ENCODE assay signal across 23 mouse cellular contexts in the genomic region with DNA sequence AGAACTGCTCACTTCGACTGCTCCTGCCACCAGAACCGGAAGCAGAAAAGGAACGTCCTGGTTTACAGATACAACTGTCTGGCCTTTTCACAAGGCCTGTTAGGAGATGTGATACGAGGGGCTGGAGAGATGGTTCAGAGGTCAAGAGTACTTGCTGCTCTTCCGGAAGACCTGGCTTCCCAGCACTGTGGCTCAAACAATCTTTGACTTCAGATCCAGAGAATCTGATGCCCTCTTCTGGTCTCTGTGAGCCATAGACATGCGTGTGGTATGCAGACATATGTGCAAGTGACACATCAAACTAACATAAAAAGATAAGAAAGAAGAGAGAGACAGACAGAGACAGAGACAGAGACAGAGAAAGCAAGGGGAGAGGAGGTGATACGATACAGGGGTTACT. TPM values are rescaled to one million over a fixed set of nuclear protein-coding genes. Genes with fewer than 3 reads are reported as not detected.
DNase-seq lines count a peak whose midpoint lies in the region; ATAC-seq and TF ChIP-seq lines count a peak whose summit lies in the region.
"Had no signal": no experiment of that assay in that cellular context is flagged by ENCODE, and none has a peak within 500 bp of the region (broad histone marks: within the 10 kb centered on the region; RNA-seq: fewer than 3 reads in every experiment).

No protein-coding gene starts in this region.

- WGBS in kidney, postnatal 0 days = 75% methylated on average over 7 of the region's 7 CpGs
- WGBS in intestine, embryonic 15.5 days = 55% methylated on average over 7 of the region's 7 CpGs
- 67% methylated on average over 7 of the region's 7 CpGs for WGBS in liver, embryonic 15.5 days (ENCODE audit: insufficient replicate concordance)
- 65% methylated on average over 7 of the region's 7 CpGs for WGBS in stomach, embryonic 16.5 days

- H3K27me3 ChIP-seq in kidney, postnatal 0 days (ENCODE audit: insufficient read depth, low read length) = no peaks in the 10 kb centered on the region
- no peaks in the 10 kb centered on the region for H3K27me3 ChIP-seq in intestine, embryonic 15.5 days (replicated peaks)
- 0 out of 2 replicates have a peak, but pooled peaks cover 3% of the 10 kb centered on the region for H3K27me3 ChIP-seq in liver, embryonic 15.5 days
- no peaks in the 10 kb centered on the region for H3K27me3 ChIP-seq in stomach, embryonic 16.5 days (ENCODE audit: control insufficient read depth, insufficient read depth, low read length)
- H3K27me3 ChIP-seq: heart, embryonic 15.5 days had no signal

- H3K9me3 ChIP-seq in kidney, postnatal 0 days (replicated peaks; ENCODE audit: low read length) = no peaks in the 10 kb centered on the region
- H3K9me3 ChIP-seq in intestine, embryonic 15.5 days = no peaks in the 10 kb centered on the region
- H3K9me3 ChIP-seq in liver, embryonic 15.5 days (replicated peaks) = no peaks in the 10 kb centered on the region
- H3K9me3 ChIP-seq in stomach, embryonic 16.5 days (replicated peaks; ENCODE audit: control insufficient read depth, low read length) = no peaks in the 10 kb centered on the region
- H3K9me3 ChIP-seq: embryonic facial prominence, embryonic 10.5 days; heart, embryonic 15.5 days; hindbrain, embryonic 13.5 days had no signal

- no peak overlapping the region for H3K9ac ChIP-seq in kidney, postnatal 0 days (ENCODE audit: low read depth, low read length)
- no peak overlapping the region for H3K9ac ChIP-seq in intestine, embryonic 15.5 days
- H3K9ac ChIP-seq in liver, embryonic 15.5 days = no peak overlapping the region
- H3K9ac ChIP-seq in stomach, embryonic 16.5 days (ENCODE audit: low read length) = no peak overlapping the region
- H3K9ac ChIP-seq: heart, embryonic 15.5 days; hindbrain, embryonic 13.5 days had no signal

- no peaks in the 10 kb centered on the region for H3K36me3 ChIP-seq in kidney, postnatal 0 days (ENCODE audit: insufficient read depth, low read length)
- no peaks in the 10 kb centered on the region for H3K36me3 ChIP-seq in intestine, embryonic 15.5 days
- H3K36me3 ChIP-seq in liver, embryonic 15.5 days (replicated peaks) = no peaks in the 10 kb centered on the region
- H3K36me3 ChIP-seq in stomach, embryonic 16.5 days (ENCODE audit: control insufficient read depth, insufficient read depth, low read length) = no peaks in the 10 kb centered on the region
- H3K36me3 ChIP-seq: embryonic facial prominence, embryonic 10.5 days; heart, embryonic 15.5 days; hindbrain, embryonic 13.5 days had no signal

- H3K4me3 ChIP-seq in kidney, postnatal 0 days (replicated peaks; ENCODE audit: low read depth, low read length) = no peak overlapping the region
- no peak overlapping the region for H3K4me3 ChIP-seq in intestine, embryonic 15.5 days (replicated peaks)
- H3K4me3 ChIP-seq in liver, embryonic 15.5 days (replicated peaks) = no peak overlapping the region
- H3K4me3 ChIP-seq in stomach, embryonic 16.5 days (replicated peaks; ENCODE audit: low read length) = no peak overlapping the region
- H3K4me3 ChIP-seq: embryonic facial prominence, embryonic 10.5 days; heart, embryonic 15.5 days; hindbrain, embryonic 13.5 days; left cerebral cortex, adult 2 months had no signal

- ATAC-seq in kidney, postnatal 0 days (replicated peaks; ENCODE audit: low FRiP score, low read depth) = no peak
- ATAC-seq in intestine, embryonic 15.5 days = peak; percentile 56
- ATAC-seq in liver, embryonic 15.5 days (ENCODE audit: insufficient read depth) = no peak
- ATAC-seq in stomach, embryonic 16.5 days (ENCODE audit: insufficient read depth, low FRiP score) = no peak
- ATAC-seq: CD4-positive, CD25-positive, alpha-beta regulatory T cell, adult 4 months; midbrain, embryonic 16.5 days had no signal

- H3K27ac ChIP-seq in kidney, postnatal 0 days = no peak overlapping the region
- peak overlapping the region; percentile 55; the same call in 1 of the 2 replicates for H3K27ac ChIP-seq in intestine, embryonic 15.5 days
- peak overlapping the region; percentile 29; the same call in 1 of the 2 replicates for H3K27ac ChIP-seq in liver, embryonic 15.5 days (replicated peaks)
- H3K27ac ChIP-seq in stomach, embryonic 16.5 days (ENCODE audit: low read length) = 0 out of 2 replicates have a peak overlapping the region, but pooled peaks have one; percentile 18
- H3K27ac ChIP-seq: embryonic facial prominence, embryonic 10.5 days; heart, embryonic 15.5 days; hindbrain, embryonic 13.5 days; left cerebral cortex, adult 2 months; macrophage had no signal

- peak; percentile 28; the same call in 1 of the 2 replicates for TF ChIP-seq CTCF in kidney, postnatal 0 days (IDR thresholded peaks at IDR 0.05; ENCODE audit: low read depth)

- H3K4me2 ChIP-seq in kidney, postnatal 0 days (ENCODE audit: low read length) = no peak overlapping the region
- peak overlapping the region; percentile 43; the same call in 1 of the 2 replicates for H3K4me2 ChIP-seq in intestine, embryonic 15.5 days (replicated peaks)
- H3K4me2 ChIP-seq in liver, embryonic 15.5 days = peak overlapping the region; percentile 36
- H3K4me2 ChIP-seq in stomach, embryonic 16.5 days (ENCODE audit: low read depth, low read length) = peak overlapping the region; percentile 25
- H3K4me2 ChIP-seq: heart, embryonic 15.5 days; hindbrain, embryonic 13.5 days had no signal

- no peaks in the 10 kb centered on the region for H3K4me1 ChIP-seq in kidney, postnatal 0 days (replicated peaks; ENCODE audit: insufficient read depth, low read length)
- H3K4me1 ChIP-seq in intestine, embryonic 15.5 days (replicated peaks) = no peaks in the 10 kb centered on the region
- no peaks in the 10 kb centered on the region; the same call in 1 of the 2 replicates for H3K4me1 ChIP-seq in liver, embryonic 15.5 days (replicated peaks)
- H3K4me1 ChIP-seq in stomach, embryonic 16.5 days (ENCODE audit: control insufficient read depth, insufficient read depth, low read length) = no peaks in the 10 kb centered on the region
- H3K4me1 ChIP-seq: embryonic facial prominence, embryonic 10.5 days; heart, embryonic 15.5 days had no signal

- no peak for DNase-seq in kidney, postnatal 0 days (ENCODE audit: low spot score)
- DNase-seq in kidney, postnatal 25 days = no peak
- DNase-seq in natural killer cell, adult 2 months (ENCODE audit: low spot score in 2 of 2) = no peak
- no peak for DNase-seq in urinary bladder, postnatal 10 days (ENCODE audit: low spot score)
- DNase-seq: adrenal gland, postnatal 36 days; cerebellum, adult 11-12 months; cerebellum, postnatal 10 days; heart, postnatal 36 days; kidney, adult 8-10 months; kidney, postnatal 14 days; spleen, adult 18-20 months; thymus, adult 18-20 months; thymus, postnatal 36 days had no signal

RNA-seq across cellular contexts. Expression of a gene that starts 13.2 kb away (rescaled TPM):
- polyA plus RNA-seq in kidney, postnatal 0 days (2015; fragmentation: Nextera tagmentation; extraction: Ambion mirVana) = 0.20 and 0.31 TPM in 2 replicates
- 0.65 and 1.4 TPM in 2 replicates for polyA plus RNA-seq in intestine, embryonic 15.5 days (2015; fragmentation: Nextera tagmentation; extraction: Ambion mirVana)
- 4.9 and 6.0 TPM in 2 replicates for polyA plus RNA-seq in liver, embryonic 15.5 days (2015; fragmentation: Nextera tagmentation; extraction: Ambion mirVana)
- polyA plus RNA-seq in stomach, embryonic 16.5 days (2015; fragmentation: Nextera tagmentation; extraction: Ambion mirVana) = 1.6 and 2.3 TPM in 2 replicates
- polyA plus RNA-seq: macrophage had no signal

RNA-seq across cellular contexts. Expression of a gene that starts 16.7 kb away (rescaled TPM):
- polyA plus RNA-seq in kidney, postnatal 0 days (2015; fragmentation: Nextera tagmentation; extraction: Ambion mirVana) = 21.0 and 21.6 TPM in 2 replicates
- polyA plus RNA-seq in intestine, embryonic 15.5 days (2015; fragmentation: Nextera tagmentation; extraction: Ambion mirVana) = 26.0 and 26.4 TPM in 2 replicates
- 14.9 and 15.0 TPM in 2 replicates for polyA plus RNA-seq in liver, embryonic 15.5 days (2015; fragmentation: Nextera tagmentation; extraction: Ambion mirVana)
- polyA plus RNA-seq in stomach, embryonic 16.5 days (2015; fragmentation: Nextera tagmentation; extraction: Ambion mirVana) = 17.3 and 20.8 TPM in 2 replicates

RNA-seq across cellular contexts. Expression of a gene that starts 17.6 kb away (rescaled TPM):
- 22.8 and 23.3 TPM in 2 replicates for polyA plus RNA-seq in kidney, postnatal 0 days (2015; fragmentation: Nextera tagmentation; extraction: Ambion mirVana)
- polyA plus RNA-seq in intestine, embryonic 15.5 days (2015; fragmentation: Nextera tagmentation; extraction: Ambion mirVana) = 40.8 and 45.7 TPM in 2 replicates
- polyA plus RNA-seq in liver, embryonic 15.5 days (2015; fragmentation: Nextera tagmentation; extraction: Ambion mirVana) = 12.4 and 14.5 TPM in 2 replicates
- polyA plus RNA-seq in stomach, embryonic 16.5 days (2015; fragmentation: Nextera tagmentation; extraction: Ambion mirVana) = 47.9 and 50.3 TPM in 2 replicates

RNA-seq across cellular contexts. Expression of a gene that starts 51.7 kb away (rescaled TPM):
- polyA plus RNA-seq in kidney, postnatal 0 days (2015; fragmentation: Nextera tagmentation; extraction: Ambion mirVana) = 49.7 and 49.9 TPM in 2 replicates
- 42.6 and 46.0 TPM in 2 replicates for polyA plus RNA-seq in intestine, embryonic 15.5 days (2015; fragmentation: Nextera tagmentation; extraction: Ambion mirVana)
- polyA plus RNA-seq in liver, embryonic 15.5 days (2015; fragmentation: Nextera tagmentation; extraction: Ambion mirVana) = 40.6 and 45.1 TPM in 2 replicates
- 36.2 and 41.2 TPM in 2 replicates for polyA plus RNA-seq in stomach, embryonic 16.5 days (2015; fragmentation: Nextera tagmentation; extraction: Ambion mirVana)

RNA-seq across cellular contexts. Expression of a gene that starts 51.9 kb away (rescaled TPM):
- 17.2 and 18.8 TPM in 2 replicates for polyA plus RNA-seq in kidney, postnatal 0 days (2015; fragmentation: Nextera tagmentation; extraction: Ambion mirVana)
- polyA plus RNA-seq in intestine, embryonic 15.5 days (2015; fragmentation: Nextera tagmentation; extraction: Ambion mirVana) = 14.6 and 17.8 TPM in 2 replicates
- polyA plus RNA-seq in liver, embryonic 15.5 days (2015; fragmentation: Nextera tagmentation; extraction: Ambion mirVana) = 9.2 and 10.8 TPM in 2 replicates
- 13.9 and 17.1 TPM in 2 replicates for polyA plus RNA-seq in stomach, embryonic 16.5 days (2015; fragmentation: Nextera tagmentation; extraction: Ambion mirVana)
